In the genomic region with DNA sequence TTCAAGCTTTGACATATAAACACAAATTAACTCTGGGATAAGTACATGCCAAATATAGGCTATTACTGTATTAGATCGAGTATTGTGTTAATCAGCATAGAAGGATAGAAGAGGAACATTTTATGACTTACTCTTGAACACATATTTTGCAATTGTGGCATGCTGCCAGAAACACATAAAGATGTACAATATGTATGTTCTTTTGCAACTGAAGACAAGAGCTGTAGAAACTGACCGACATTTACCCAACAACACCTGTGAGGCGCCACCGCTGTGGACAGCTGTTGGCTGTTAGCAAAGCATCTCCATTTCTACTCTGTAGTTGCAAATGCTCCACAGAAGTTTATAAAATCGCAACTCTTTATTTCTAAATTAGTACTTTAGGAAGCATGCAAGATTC, we compare ENCODE assay signal across 18 mouse cellular contexts.
"Had no signal": no experiment of that assay in that cellular context is flagged by ENCODE, and none has a peak within 500 bp of the region (broad histone marks: within the 10 kb centered on the region; RNA-seq: fewer than 3 reads in every experiment).

No protein-coding gene starts in this region.

- H3K4me3 ChIP-seq: midbrain, embryonic 10.5 days; midbrain, embryonic 12.5 days; myocyte; neural tube, embryonic 13.5 days; neural tube, embryonic 15.5 days; stomach, embryonic 15.5 days had no signal

- H3K36me3 ChIP-seq: stomach, embryonic 15.5 days had no signal

- ATAC-seq: midbrain, embryonic 16.5 days had no signal

- H3K27ac ChIP-seq: midbrain, embryonic 10.5 days; midbrain, embryonic 12.5 days; neural tube, embryonic 13.5 days; neural tube, embryonic 15.5 days; stomach, embryonic 15.5 days; stomach, postnatal 0 days had no signal

- H3K4me1 ChIP-seq: midbrain, embryonic 10.5 days; midbrain, embryonic 12.5 days; neural tube, embryonic 13.5 days; neural tube, embryonic 15.5 days; stomach, embryonic 15.5 days had no signal

- H3K9ac ChIP-seq: midbrain, embryonic 12.5 days; neural tube, embryonic 13.5 days; neural tube, embryonic 15.5 days; stomach, embryonic 15.5 days had no signal

- H3K9me3 ChIP-seq: midbrain, embryonic 10.5 days; midbrain, embryonic 12.5 days; neural tube, embryonic 13.5 days; neural tube, embryonic 15.5 days; stomach, embryonic 15.5 days had no signal

- H3K27me3 ChIP-seq: midbrain, embryonic 12.5 days; neural tube, embryonic 13.5 days; neural tube, embryonic 15.5 days; stomach, embryonic 15.5 days had no signal

- H3K4me2 ChIP-seq: midbrain, embryonic 12.5 days; neural tube, embryonic 13.5 days; neural tube, embryonic 15.5 days; stomach, embryonic 15.5 days had no signal

- DNase-seq: lung, adult 2 months; lung, postnatal 10 days; lung, postnatal 4 days; midbrain, embryonic 14.5 days; retina, postnatal 1 day; right cerebral cortex, adult 18-20 months; right cerebral cortex, postnatal 25 days; thymus, adult 2 months; thymus, postnatal 25 days; thymus, postnatal 4 days had no signal
